Mouse (Mus musculus) G1E (cell line): ENCODE measurements around the gene Ak6. TPM values are rescaled to one million over a fixed set of nuclear protein-coding genes. Genes with fewer than 3 reads are reported as not detected.

Source experiments
- ATAC-seq: 2 replicates; pipeline ENCODE4 v1.8.0; 2016; ENCODE audit warnings: mild to moderate bottlenecking; ENCODE audit not compliant: insufficient number of reproducible peaks, poor library complexity, low FRiP score, severe bottlenecking; ENCODE audit errors: extremely low read depth
- DNase-seq: peaks from one replicate; pipeline ENCODE4 v3.0.0; 2012; ENCODE audit warnings: low spot score
- H3K27me3 ChIP-seq: 2 replicates; pipeline ENCODE4 v1.6.1; 2012; ENCODE audit warnings: mild to moderate bottlenecking, low read length, inconsistent platforms; ENCODE audit not compliant: insufficient read depth
- H3K36me3 ChIP-seq: replicated peaks from 2 replicates; pipeline ENCODE3; 2012; ENCODE audit warnings: mild to moderate bottlenecking, inconsistent platforms
- H3K4me1 ChIP-seq: 2 replicates; pipeline ENCODE4 v1.6.1; 2012; ENCODE audit warnings: low read depth, low read length, inconsistent platforms, mixed read lengths; ENCODE audit not compliant: insufficient read depth
- H3K4me3 ChIP-seq: 2 replicates; pipeline ENCODE4 v1.5.1; 2012; ENCODE audit warnings: low read depth, mild to moderate bottlenecking, inconsistent platforms, low read length, moderate library complexity, mixed read lengths
- H3K9me3 ChIP-seq: replicated peaks from 2 replicates; pipeline ENCODE4 v1.6.1; 2012; ENCODE audit warnings: inconsistent platforms
- CTCF ChIP-seq: IDR thresholded peaks from 2 replicates; pipeline ENCODE4 v1.5.1; 2012; ENCODE audit warnings: low read depth, low read length, inconsistent platforms, mixed read lengths
- GATA1 ChIP-seq: IDR thresholded peaks from 2 replicates; pipeline ENCODE4 v1.6.1; 2012; ENCODE audit warnings: borderline replicate concordance, low read length, inconsistent platforms, mixed read lengths
- GATA2 ChIP-seq: IDR thresholded peaks from 2 replicates; pipeline ENCODE4 v1.6.1; 2012; ENCODE audit warnings: low read depth, low read length, inconsistent platforms, borderline replicate concordance
- POLR2AphosphoS5 ChIP-seq: IDR thresholded peaks from 2 replicates; pipeline ENCODE4 v1.6.1; 2012; ENCODE audit warnings: low read depth, low read length, inconsistent platforms; ENCODE audit not compliant: insufficient replicate concordance
- TAL1 ChIP-seq: conservative IDR thresholded peaks from 2 replicates; pipeline ENCODE4 v1.6.1; 2012; ENCODE audit warnings: low read depth, low read length, inconsistent platforms, mixed read lengths
- polyA plus RNA-seq: library from polyadenylated mRNA; stranded (reverse); fragments of >175 nt; gene quantifications from 2 replicates; pipeline ENCODE4 v1.2.3, GENCODE M21; 2012
- total RNA-seq, 2 experiments: library from RNA; stranded (forward) in 1 of 2; stranded (reverse) in 1 of 2; fragments of 200-1000 nt in 1 of 2; fragments of >200 nt in 1 of 2; fragmentation: Nextera tagmentation in 1 of 2; gene quantifications; 2 replicates each; pipeline ENCODE4 v1.2.3; 2014 to 2017

Ak6 gene
- total RNA-seq (2014; fragmentation: Nextera tagmentation): 259 and 280 TPM in 2 replicates
- 338 and 362 TPM in 2 replicates for total RNA-seq (2017)
- 43.4 and 44.0 TPM in 2 replicates for polyA plus RNA-seq

- DNase-seq (peak; percentile 79), ATAC-seq (peak; percentile 71)
- no peaks in the 10 kb centered on the region for H3K9me3 ChIP-seq
- H3K4me1 ChIP-seq: peaks cover 14% of the 10 kb centered on the region
- no peak for TF ChIP-seq GATA1
- no peaks in the 10 kb centered on the region for H3K27me3 ChIP-seq
- H3K36me3 ChIP-seq: peaks cover 37% of the 10 kb centered on the region
- H3K4me3 ChIP-seq: peak within 1 kb of the TSS; percentile 78
Observed at GRCm38 (mm10) chr13:100650550-100651438, at the start of gene Ak6, which contains the start of gene Rad17. Gene Ak6 (plus strand): TSS chr13:100650979. Gene Rad17 (minus strand): TSS chr13:100651051.

- ATAC-seq (no peak), DNase-seq (no peak)
- H3K27me3 ChIP-seq: no peaks in the 10 kb centered on the region
- H3K36me3 ChIP-seq: peaks cover 8% of the 10 kb centered on the region
- H3K4me1 ChIP-seq: 0 out of 2 replicates have a peak, but pooled peaks cover 3% of the 10 kb centered on the region
- no peak for TF ChIP-seq TAL1
- TF ChIP-seq POLR2AphosphoS5: no peak
- TF ChIP-seq CTCF: no peak
- TF ChIP-seq GATA2: no peak
- no peak for TF ChIP-seq GATA1
- H3K9me3 ChIP-seq: no peaks in the 10 kb centered on the region
- H3K4me3 ChIP-seq: no peak overlapping the region
Observed at GRCm38 (mm10) chr13:100601034-100601433, 49.7 kb upstream of the Ak6 start.

- Histone ChIP-seq H3K4me3 (no peak overlapping the region), H3K9me3 (no peaks in the 10 kb centered on the region), H3K4me1 (no peaks in the 10 kb centered on the region), H3K36me3 (peaks cover 6% of the 10 kb centered on the region), H3K27me3 (no peaks in the 10 kb centered on the region)
- ATAC-seq (no peak), DNase-seq (no peak)
- no peak for TF ChIP-seq CTCF
- no peak for TF ChIP-seq GATA1
- no peak for TF ChIP-seq GATA2
- TF ChIP-seq TAL1: no peak
- no peak for TF ChIP-seq POLR2AphosphoS5
Observed at GRCm38 (mm10) chr13:100602239-100602902, 48.4 kb upstream of the Ak6 start.

GRCm38 (mm10) chr13:100603031-100603737 is 47.6 kb upstream of the Ak6 start:
- no peaks in the 10 kb centered on the region for H3K27me3 ChIP-seq
- H3K36me3 ChIP-seq: peaks cover 6% of the 10 kb centered on the region
- H3K9me3 ChIP-seq: peaks cover 4% of the 10 kb centered on the region
- no peak for TF ChIP-seq GATA2
- TF ChIP-seq TAL1: no peak
- no peak for TF ChIP-seq POLR2AphosphoS5
- TF ChIP-seq CTCF: no peak
- no peak for TF ChIP-seq GATA1
- no peaks in the 10 kb centered on the region for H3K4me1 ChIP-seq
- no peak for DNase-seq
- H3K4me3 ChIP-seq: no peak overlapping the region
- ATAC-seq: no peak

- no peaks in the 10 kb centered on the region for H3K27me3 ChIP-seq
- no peak for TF ChIP-seq POLR2AphosphoS5
- no peak for TF ChIP-seq GATA1
- no peak for TF ChIP-seq TAL1
- TF ChIP-seq GATA2: no peak
- TF ChIP-seq CTCF: no peak
- ATAC-seq (no peak), DNase-seq (no peak)
- no peaks in the 10 kb centered on the region for H3K4me1 ChIP-seq
- H3K36me3 ChIP-seq: peaks cover 6% of the 10 kb centered on the region
- H3K4me3 ChIP-seq: no peak overlapping the region
- peaks cover 4% of the 10 kb centered on the region for H3K9me3 ChIP-seq
Observed at GRCm38 (mm10) chr13:100603738-100604095, 47.1 kb upstream of the Ak6 start.

- no peaks in the 10 kb centered on the region for H3K4me1 ChIP-seq
Observed at GRCm38 (mm10) chr13:100605845-100606244, 44.9 kb upstream of the Ak6 start.

More at GRCm38 (mm10) chr13:100605845-100606244, 44.9 kb upstream of the Ak6 start:
- Histone ChIP-seq H3K36me3 (peaks cover 3% of the 10 kb centered on the region), H3K27me3 (no peaks in the 10 kb centered on the region), H3K4me3 (no peak overlapping the region), H3K9me3 (peaks cover 4% of the 10 kb centered on the region)
- ATAC-seq (no peak), DNase-seq (no peak)
- TF ChIP-seq TAL1: no peak
- TF ChIP-seq POLR2AphosphoS5: no peak
- no peak for TF ChIP-seq GATA2
- no peak for TF ChIP-seq CTCF
- no peak for TF ChIP-seq GATA1
